Mouse (Mus musculus) lung, embryonic 16.5 days (tissue): ENCODE data around the gene Tex101. TPM values are rescaled to one million over a fixed set of nuclear protein-coding genes. Genes with fewer than 3 reads are reported as not detected.
A peak's percentile ranks its signal among the peaks of the same experiment; 100 is the strongest.

ENCODE experiments used
- ATAC-seq: fragments of 200-750 bp; cut with Nextera tagmentation; 2 replicates; pipeline ENCODE4 v1.8.0; 2017; ENCODE audit warnings: low read depth, mild to moderate bottlenecking, moderate library complexity
- H3K27ac ChIP-seq: fragments of 300-500 bp; sonication (generic); 2 replicates; pipeline ENCODE4 v1.5.1; 2014; ENCODE audit warnings: mild to moderate bottlenecking, control low read depth, low read length
- H3K27me3 ChIP-seq: fragments of 300-500 bp; sonication (generic); 2 replicates; pipeline ENCODE4 v1.6.1; 2014; ENCODE audit warnings: low read depth, low read length, mixed read lengths; ENCODE audit not compliant: control insufficient read depth, insufficient read depth
- H3K36me3 ChIP-seq: fragments of 300-500 bp; sonication (generic); 2 replicates; pipeline ENCODE4 v1.6.1; 2014; ENCODE audit warnings: low read length; ENCODE audit not compliant: control insufficient read depth, insufficient read depth
- H3K4me1 ChIP-seq: fragments of 300-500 bp; sonication (generic); replicated peaks from 2 replicates; pipeline ENCODE4 v1.6.1; 2014; ENCODE audit warnings: low read length, mixed read lengths; ENCODE audit not compliant: control insufficient read depth, insufficient read depth
- H3K4me2 ChIP-seq: fragments of 300-500 bp; sonication (generic); 2 replicates; pipeline ENCODE4 v1.6.1; 2014; ENCODE audit warnings: low read depth, low read length, control low read depth
- H3K4me3 ChIP-seq: fragments of 300-500 bp; sonication (generic); 2 replicates; pipeline ENCODE4 v1.5.1; 2014; ENCODE audit warnings: mild to moderate bottlenecking, low read length, control low read depth
- H3K9ac ChIP-seq: fragments of 300-500 bp; sonication (generic); 2 replicates; pipeline ENCODE4 v1.6.1; 2014; ENCODE audit warnings: low read length, control low read depth
- H3K9me3 ChIP-seq: fragments of 300-500 bp; sonication (generic); 2 replicates; pipeline ENCODE4 v1.6.1; 2016; ENCODE audit warnings: low read length; ENCODE audit not compliant: control insufficient read depth
- WGBS: fragments of 180-500 bp; shearing (Covaris S2); extraction: QIAGEN DNeasy Blood & Tissue Kit; methylation state at CpG from one replicate; pipeline ENCODE4 v1.1.7; 2014; 5-methylcytosine and 5-hydroxymethylcytosine counted together
- polyA plus RNA-seq: library from polyadenylated mRNA; unstranded; fragments of >200 nt; fragmentation: Nextera tagmentation; extraction: Ambion mirVana; gene quantifications from 2 replicates; pipeline ENCODE4 v1.2.1, GENCODE M21; 2015

Gene Tex101
- polyA plus RNA-seq, 1 experiment from 2014 or later: not detected

- no peak overlapping the region for H3K4me2 ChIP-seq
- no peaks in the 10 kb centered on the region for H3K4me1 ChIP-seq
- no peaks in the 10 kb centered on the region for H3K9me3 ChIP-seq
- no peak overlapping the region for H3K9ac ChIP-seq
- H3K27me3 ChIP-seq: no peaks in the 10 kb centered on the region
- no peaks in the 10 kb centered on the region for H3K36me3 ChIP-seq
- H3K27ac ChIP-seq: no peak overlapping the region
- WGBS: 37% methylated on average over 8 of the region's 8 CpGs
- H3K4me3 ChIP-seq: no peak overlapping the region
- ATAC-seq: no peak
Measured at GRCm38 (mm10) chr7:24664301-24664700, 12.2 kb downstream of the Tex101 start.

DNA sequence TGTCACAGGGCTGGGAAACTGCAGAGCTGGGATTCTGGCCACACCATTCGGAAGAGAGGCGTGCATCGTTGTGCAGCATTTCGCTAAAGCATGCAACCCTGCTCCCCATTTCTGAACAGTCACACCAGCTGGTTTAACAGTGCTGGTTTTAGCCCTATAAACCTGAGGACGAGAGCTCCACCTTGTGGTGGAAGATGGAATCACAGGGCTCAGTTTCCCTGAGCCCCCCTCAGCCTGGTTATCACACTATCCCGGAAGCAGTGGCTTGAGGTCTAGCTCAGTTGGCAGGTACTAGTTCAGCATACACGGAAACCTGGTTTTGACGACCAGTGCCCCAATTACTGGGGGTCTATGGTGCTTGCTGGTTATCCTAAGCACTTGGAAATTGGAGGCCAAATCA, 13.9 kb downstream of the Tex101 start:
- Histone ChIP-seq H3K4me2 (no peak overlapping the region), H3K36me3 (no peaks in the 10 kb centered on the region), H3K9ac (no peak overlapping the region), H3K27me3 (no peaks in the 10 kb centered on the region), H3K4me3 (no peak overlapping the region), H3K9me3 (peaks cover 2% of the 10 kb centered on the region; the same call in 1 of the 2 replicates), H3K4me1 (no peaks in the 10 kb centered on the region), H3K27ac (no peak overlapping the region)
- ATAC-seq: peak; percentile 68
- 9% methylated on average over 8 of the region's 8 CpGs for WGBS

GRCm38 (mm10) chr7:24661118-24661904, 15.2 kb downstream of the Tex101 start:
- H3K4me3 ChIP-seq: no peak overlapping the region
- H3K9me3 ChIP-seq: peaks cover 2% of the 10 kb centered on the region; the same call in 1 of the 2 replicates
- no peaks in the 10 kb centered on the region for H3K36me3 ChIP-seq
- no peak overlapping the region for H3K9ac ChIP-seq
- no peaks in the 10 kb centered on the region for H3K27me3 ChIP-seq
- no peak overlapping the region for H3K27ac ChIP-seq
- WGBS: 60% methylated on average over 17 of the region's 17 CpGs
- no peak for ATAC-seq
- H3K4me2 ChIP-seq: no peak overlapping the region
- no peaks in the 10 kb centered on the region for H3K4me1 ChIP-seq

- WGBS: 27% methylated on average over 12 of the region's 12 CpGs
- no peak overlapping the region for H3K9ac ChIP-seq
Measured at GRCm38 (mm10) chr7:24659737-24660357, 16.6 kb downstream of the Tex101 start.

GRCm38 (mm10) chr7:24653681-24654080, 22.8 kb downstream of the Tex101 start:
- Histone ChIP-seq H3K9ac (no peak overlapping the region), H3K36me3 (no peaks in the 10 kb centered on the region), H3K9me3 (no peaks in the 10 kb centered on the region), H3K27ac (no peak overlapping the region), H3K4me3 (no peak overlapping the region), H3K4me2 (no peak overlapping the region), H3K4me1 (no peaks in the 10 kb centered on the region), H3K27me3 (no peaks in the 10 kb centered on the region)
- ATAC-seq: peak; percentile 26; the same call in 1 of the 2 replicates
- 21% methylated on average over 7 of the region's 7 CpGs for WGBS

More at GRCm38 (mm10) chr7:24659737-24660357, 16.6 kb downstream of the Tex101 start:
- ATAC-seq: no peak
- Histone ChIP-seq H3K27me3 (no peaks in the 10 kb centered on the region), H3K9me3 (peaks cover 2% of the 10 kb centered on the region; the same call in 1 of the 2 replicates), H3K27ac (no peak overlapping the region), H3K4me1 (no peaks in the 10 kb centered on the region), H3K4me2 (no peak overlapping the region), H3K36me3 (no peaks in the 10 kb centered on the region), H3K4me3 (no peak overlapping the region)

GRCm38 (mm10) chr7:24646486-24646885, 30.0 kb downstream of the Tex101 start:
- Histone ChIP-seq H3K9me3 (no peaks in the 10 kb centered on the region), H3K4me3 (no peak overlapping the region), H3K9ac (no peak overlapping the region), H3K27me3 (no peaks in the 10 kb centered on the region; the same call in 1 of the 2 replicates), H3K36me3 (no peaks in the 10 kb centered on the region), H3K4me1 (no peaks in the 10 kb centered on the region), H3K27ac (no peak overlapping the region), H3K4me2 (no peak overlapping the region)
- ATAC-seq: no peak
- WGBS: 68% methylated on average over 7 of the region's 7 CpGs

- Histone ChIP-seq H3K9me3 (no peaks in the 10 kb centered on the region), H3K36me3 (no peaks in the 10 kb centered on the region), H3K27me3 (peaks cover 8% of the 10 kb centered on the region), H3K4me3 (no peak overlapping the region), H3K27ac (no peak overlapping the region), H3K4me2 (no peak overlapping the region), H3K4me1 (no peaks in the 10 kb centered on the region), H3K9ac (no peak overlapping the region)
- no peak for ATAC-seq
- WGBS: 65% methylated on average over 7 of the region's 7 CpGs
Measured at GRCm38 (mm10) chr7:24644996-24645395, 31.5 kb downstream of the Tex101 start.

DNA sequence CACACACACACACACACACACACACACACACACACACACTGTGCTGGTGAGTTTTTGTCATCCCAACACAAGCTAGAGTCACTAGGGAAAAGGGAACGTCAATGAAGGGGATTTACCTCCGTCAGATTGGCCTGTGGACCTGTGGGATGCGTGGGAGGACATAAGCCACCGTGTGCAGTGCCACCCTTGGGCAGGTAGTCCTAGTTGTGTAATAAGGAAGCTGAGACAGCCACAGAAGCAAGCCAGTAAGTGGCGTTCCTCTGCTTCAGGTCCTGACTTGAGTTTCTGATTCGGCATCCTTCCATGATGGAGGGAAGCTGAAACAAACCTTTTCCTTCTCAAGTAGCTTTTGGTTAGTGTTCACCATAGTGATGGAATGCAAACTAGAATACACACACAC, 32.0 kb downstream of the Tex101 start:
- no peaks in the 10 kb centered on the region for H3K4me1 ChIP-seq
- H3K9ac ChIP-seq: no peak overlapping the region
- no peaks in the 10 kb centered on the region for H3K9me3 ChIP-seq
- no peak overlapping the region for H3K4me2 ChIP-seq
- peaks cover 13% of the 10 kb centered on the region for H3K27me3 ChIP-seq
- H3K27ac ChIP-seq: no peak overlapping the region
- no peak for ATAC-seq
- 75% methylated on average over 6 of the region's 6 CpGs for WGBS
- no peak overlapping the region for H3K4me3 ChIP-seq
- no peaks in the 10 kb centered on the region for H3K36me3 ChIP-seq

DNA sequence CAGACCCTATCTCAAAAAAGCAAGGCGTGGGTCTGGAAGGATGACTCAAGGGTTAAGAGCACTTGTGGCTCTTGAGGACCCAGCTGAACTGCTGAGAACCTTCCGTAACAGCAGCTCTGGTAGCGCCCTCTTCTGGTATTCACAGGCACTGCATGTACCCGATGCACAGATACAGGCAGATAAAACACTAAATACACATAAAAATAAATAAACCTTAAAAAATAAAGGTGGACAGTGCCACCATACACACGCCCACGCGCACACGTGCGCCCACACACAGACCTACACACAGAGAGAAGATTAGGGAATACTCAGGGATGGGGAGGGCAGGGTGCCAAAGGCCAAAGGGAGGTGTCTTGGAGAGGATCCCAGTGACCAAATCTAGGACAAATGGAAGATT, 34.0 kb downstream of the Tex101 start:
- Histone ChIP-seq H3K4me2 (no peak overlapping the region), H3K36me3 (no peaks in the 10 kb centered on the region), H3K9ac (no peak overlapping the region), H3K4me1 (peaks cover 2% of the 10 kb centered on the region; the same call in 1 of the 2 replicates), H3K27me3 (peaks cover 31% of the 10 kb centered on the region), H3K9me3 (no peaks in the 10 kb centered on the region), H3K27ac (no peak overlapping the region), H3K4me3 (no peak overlapping the region)
- 12% methylated on average over 9 of the region's 9 CpGs for WGBS
- ATAC-seq: no peak
